1 mouse cellular context compared by ENCODE assay signal in the genomic region with DNA sequence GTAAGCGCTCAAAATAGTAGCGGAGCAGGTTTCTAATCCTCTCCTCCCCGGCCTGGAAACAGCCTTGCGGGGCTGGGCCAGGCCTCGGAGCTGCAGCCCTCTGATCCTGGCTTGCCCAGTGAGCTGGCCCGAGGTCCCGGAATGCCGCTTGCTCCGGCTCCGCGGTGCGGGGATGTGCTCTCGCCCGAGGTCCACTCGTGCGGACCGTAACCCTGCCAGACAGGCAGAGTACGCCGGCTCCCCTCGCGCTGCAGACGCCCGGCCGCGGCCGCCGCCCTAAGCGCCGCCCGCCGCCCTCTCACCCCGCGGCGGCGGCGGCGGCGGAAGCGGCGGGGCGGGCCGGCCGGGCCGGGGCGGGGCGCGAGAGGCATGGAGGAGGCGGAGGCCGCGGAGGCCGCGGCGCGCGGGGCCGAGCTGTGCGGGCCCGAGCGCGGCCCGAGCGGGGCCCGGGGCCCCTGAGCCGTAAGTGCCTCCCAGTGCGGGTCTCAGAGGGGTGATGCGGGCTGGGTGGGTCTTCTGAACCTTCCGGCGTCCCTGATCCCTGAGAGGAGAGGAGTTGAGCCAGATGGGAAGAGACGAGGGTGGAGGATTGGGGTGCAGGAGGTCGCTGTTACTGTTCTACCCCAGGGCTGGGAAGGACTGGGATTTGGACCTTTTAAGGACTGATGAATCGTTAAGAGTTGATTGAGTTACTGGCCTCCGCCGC.
A peak's percentile ranks its signal among the peaks of the same experiment; 100 is the strongest.
TF ChIP-seq lines count a peak whose summit lies in the region.

No protein-coding gene starts in this region.

TF ChIP-seq in CH12.LX, 34 proteins besides CTCF, POLR2A, EP300 and RAD21:
- TF ChIP-seq BHLHE40 (IDR thresholded peaks at IDR 0.05; ENCODE audit: low read depth, low read length) (no peak), SIN3A (IDR thresholded peaks at IDR 0.05; ENCODE audit: low read length) (peak; percentile 74; the same call in 1 of the 2 replicates), RCOR1 (conservative IDR thresholded peaks at IDR 0.05; ENCODE audit: low read depth, low read length) (no peak; the same call in 1 of the 2 replicates), MAX (IDR thresholded peaks at IDR 0.05; ENCODE audit: low read length) (no peak), TCF12 (IDR thresholded peaks at IDR 0.05; ENCODE audit: low read depth, low read length) (peak; percentile 59; the same call in 1 of the 2 replicates), NRF1 (IDR thresholded peaks at IDR 0.05; ENCODE audit: low read depth, low read length) (0 out of 2 replicates have a peak, but pooled peaks have one; percentile 8), POLR2AphosphoS2 (IDR thresholded peaks at IDR 0.05; ENCODE audit: low read depth, low read length) (peak; percentile 64; the same call in 1 of the 2 replicates), PAX5 (IDR thresholded peaks at IDR 0.05; ENCODE audit: low read length) (no peak), ZC3H11A (IDR thresholded peaks at IDR 0.05; ENCODE audit: low read depth, low read length) (no peak), NELFE (IDR thresholded peaks at IDR 0.05; ENCODE audit: low read depth, low read length) (peak; percentile 84), MXI1 (IDR thresholded peaks at IDR 0.05; ENCODE audit: low read depth, low read length) (peak; percentile 81), E2F4 (IDR thresholded peaks at IDR 0.05; ENCODE audit: insufficient replicate concordance, low read depth, low read length) (no peak), HCFC1 (IDR thresholded peaks at IDR 0.05; ENCODE audit: low read depth, low read length) (peak; percentile 41; the same call in 1 of the 2 replicates), UBTF (IDR thresholded peaks at IDR 0.05; ENCODE audit: low read depth, low read length) (0 out of 2 replicates have a peak, but pooled peaks have one; percentile 44), ZMIZ1 (IDR thresholded peaks at IDR 0.05; ENCODE audit: low read depth, low read length) (peak; percentile 58), MYC (IDR thresholded peaks at IDR 0.05; ENCODE audit: low read depth, low read length) (peak; percentile 28; the same call in 1 of the 2 replicates)
